Mouse (Mus musculus): ENCODE measurements around the gene Gm21852.
"Not testable (repeated sequence)": the region's sequence is repeated elsewhere in the genome, so short reads cannot be mapped to it uniquely, and the experiment has no call there.

Gene Gm21852

GRCm38 (mm10) chrY:40651896-40652295, at the start of gene Gm21852:
Gene Gm21852, minus strand, starts transcription at chrY:40651996.
- not testable (repeated sequence) for DNase-seq
